Mouse (Mus musculus) ES-E14 (cell line): ENCODE measurements at regions not wholly inside any gene's neighbourhood (a gene's known extent, or its start where the extent isn't known, plus 50 kb on each side); places are given as distances from the start of the nearest gene placed in this dataset.

Experiments
- CHD2 ChIP-seq: IDR thresholded peaks from 2 replicates; pipeline ENCODE4 v1.6.1; 2014; ENCODE audit warnings: mild to moderate bottlenecking, low read depth, low read length, inconsistent platforms
- HCFC1 ChIP-seq: IDR thresholded peaks from 2 replicates; pipeline ENCODE4 v1.6.1; 2012; ENCODE audit warnings: low read length, inconsistent platforms, borderline replicate concordance; ENCODE audit not compliant: insufficient read depth
- ZC3H11A ChIP-seq: IDR thresholded peaks from 2 replicates; pipeline ENCODE4 v1.6.1; 2012; ENCODE audit warnings: low read depth, mild to moderate bottlenecking, inconsistent platforms, low read length, borderline replicate concordance

GRCm38 (mm10) chr1:23265556-23266232 lies 131.9 kb downstream of the Ogfrl1 start:
- TF ChIP-seq ZC3H11A (no peak), HCFC1 (no peak), CHD2 (no peak)
